Mouse (Mus musculus) spleen, adult 2 months (tissue): ENCODE measurements around the gene Cspg4.
"Not testable (repeated sequence)": the region's sequence is repeated elsewhere in the genome, so short reads cannot be mapped to it uniquely, and the experiment has no call there.

ENCODE experiments used
- CTCF ChIP-seq: fragments of 200-500 bp; IDR thresholded peaks from 2 replicates; pipeline ENCODE4 v1.5.1; 2011; ENCODE audit warnings: mild to moderate bottlenecking, inconsistent platforms; ENCODE audit not compliant: insufficient read depth, insufficient read length, insufficient replicate concordance; ENCODE audit errors: extremely low read depth
- POLR2A ChIP-seq: fragments of 200-500 bp; IDR thresholded peaks from 2 replicates; pipeline ENCODE4 v1.6.1; 2011; ENCODE audit warnings: low read depth, low read length, inconsistent platforms

DNA sequence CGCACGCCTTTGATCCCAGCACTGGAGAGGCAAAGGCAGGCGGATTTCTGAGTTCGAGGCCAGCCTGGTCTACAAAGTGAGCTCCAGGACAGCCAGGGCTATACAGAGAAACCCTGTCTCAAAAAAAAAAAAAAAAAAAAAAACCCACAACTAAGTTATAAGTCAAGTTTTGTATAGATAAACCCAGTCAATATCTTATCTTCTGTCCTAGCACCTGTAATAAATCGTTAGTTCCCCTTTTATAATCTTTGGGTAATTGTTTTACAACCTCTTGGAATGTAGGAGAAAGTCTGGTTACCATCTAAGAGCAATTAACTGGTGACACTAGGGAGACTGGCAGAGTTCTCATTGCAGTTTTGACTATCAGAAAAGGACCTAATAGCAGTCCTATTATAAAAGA, 83.9 kb downstream of the Cspg4 start:
- not testable (repeated sequence) for TF ChIP-seq CTCF, POLR2A
